Mouse (Mus musculus) myocyte (in vitro differentiated cells): ENCODE results near the gene Hnrnpf. TPM values are rescaled to one million over a fixed set of nuclear protein-coding genes. Genes with fewer than 3 reads are reported as not detected.

Experiments used
- H3K27me3 ChIP-seq: one replicate; pipeline ENCODE4 v1.6.1; 2011; ENCODE audit not compliant: control insufficient read depth, insufficient read depth, insufficient read length
- H3K36me3 ChIP-seq: one replicate; pipeline ENCODE4 v1.6.1; 2011; ENCODE audit not compliant: control insufficient read depth, insufficient read depth
- H3K4me2 ChIP-seq: one replicate; pipeline ENCODE4 v1.6.1; 2011; ENCODE audit warnings: low read depth, control low read depth
- H3K4me3 ChIP-seq: one replicate; pipeline ENCODE4 v1.5.1; 2011; ENCODE audit warnings: mild to moderate bottlenecking, control low read depth, moderate library complexity
- H3K79me2 ChIP-seq: one replicate; pipeline ENCODE4 v1.6.1; 2011; ENCODE audit not compliant: control insufficient read depth, insufficient read depth
- H3ac ChIP-seq: one replicate; pipeline ENCODE4 v1.6.1; 2011; ENCODE audit not compliant: control insufficient read depth, insufficient read length
- CEBPB ChIP-seq: IDR thresholded peaks from 2 replicates; pipeline ENCODE4 v1.6.1; 2011; ENCODE audit warnings: mild to moderate bottlenecking, moderate library complexity; ENCODE audit not compliant: poor library complexity, insufficient read depth, severe bottlenecking
- E2F4 ChIP-seq: IDR thresholded peaks from one replicate; pipeline ENCODE4 v1.6.1; 2011; ENCODE audit warnings: mild to moderate bottlenecking, control low read depth, moderate library complexity; ENCODE audit not compliant: insufficient read depth
- MAX ChIP-seq: IDR thresholded peaks from one replicate; pipeline ENCODE4 v1.6.1; 2011; ENCODE audit warnings: low read depth, mild to moderate bottlenecking, control low read depth
- MYOD1 ChIP-seq, 3 experiments: IDR thresholded peaks; one replicate each; pipeline ENCODE4 v1.6.1; 2011; ENCODE audit warnings: control low read depth in 2 of 3, low read depth in 2 of 3, mild to moderate bottlenecking in 2 of 3, moderate library complexity in 1 of 3; ENCODE audit not compliant: insufficient read length in 2 of 3, control insufficient read depth in 1 of 3
- MYOG ChIP-seq, 3 experiments: IDR thresholded peaks; one replicate each; pipeline ENCODE4 v1.6.1; 2011; ENCODE audit warnings: control low read depth in 2 of 3, low read depth in 2 of 3, mild to moderate bottlenecking in 2 of 3; ENCODE audit not compliant: insufficient read length in 2 of 3, control insufficient read depth in 1 of 3, insufficient read depth in 1 of 3
- POLR2A ChIP-seq: IDR thresholded peaks from one replicate; pipeline ENCODE4 v1.6.1; 2011; ENCODE audit warnings: low read depth, mild to moderate bottlenecking, control low read depth, moderate library complexity; ENCODE audit not compliant: insufficient read length
- POLR2AphosphoS2 ChIP-seq: IDR thresholded peaks from one replicate; pipeline ENCODE4 v1.6.1; 2011; ENCODE audit warnings: low read depth, control low read depth; ENCODE audit not compliant: insufficient read length
- REST ChIP-seq: IDR thresholded peaks from one replicate; pipeline ENCODE4 v1.6.1; 2011; ENCODE audit warnings: mild to moderate bottlenecking, control low read depth, moderate library complexity; ENCODE audit not compliant: insufficient read depth, insufficient read length
- SRF ChIP-seq: IDR thresholded peaks from one replicate; pipeline ENCODE4 v1.6.1; 2011; ENCODE audit warnings: low read depth; ENCODE audit not compliant: control insufficient read depth, insufficient read length
- TCF12 ChIP-seq: IDR thresholded peaks from one replicate; pipeline ENCODE4 v1.6.1; 2011; ENCODE audit warnings: mild to moderate bottlenecking, control low read depth; ENCODE audit not compliant: poor library complexity, insufficient read depth, severe bottlenecking
- TCF3 ChIP-seq: IDR thresholded peaks from one replicate; pipeline ENCODE4 v1.6.1; 2011; ENCODE audit warnings: low read depth, control low read depth; ENCODE audit not compliant: insufficient read length
- USF1 ChIP-seq: IDR thresholded peaks from one replicate; pipeline ENCODE4 v1.6.1; 2011; ENCODE audit warnings: low read depth, mild to moderate bottlenecking, control low read depth, moderate library complexity
- polyA plus RNA-seq: library from polyadenylated mRNA; unstranded; fragments of >200 nt; fragmentation: generic; extraction: Trizol; gene quantifications from one replicate; pipeline ENCODE4 v1.2.1, GENCODE M21; 2012; ENCODE audit warnings: missing spikeins

Hnrnpf gene
- polyA plus RNA-seq, 1 experiment: 186 TPM

- Histone ChIP-seq H3K27me3 (no peaks in the 10 kb centered on the region), H3K4me3 (peak overlapping the region; percentile 50), H3K36me3 (no peaks in the 10 kb centered on the region), H3K4me2 (peak overlapping the region; percentile 89), H3ac (no peak overlapping the region), H3K79me2 (no peaks in the 10 kb centered on the region)
- TF ChIP-seq POLR2AphosphoS2 (no peak), SRF (no peak), E2F4 (no peak), MAX (no peak), TCF3 (no peak), MYOD1 (IDR thresholded peaks at IDR 0.05; ENCODE audit: control insufficient read depth in 1 of 3, insufficient read length in 2 of 3, low read depth in 2 of 3) (no peak), USF1 (no peak), CEBPB (no peak), TCF12 (no peak), REST (no peak), MYOG (IDR thresholded peaks at IDR 0.05; ENCODE audit: control insufficient read depth in 1 of 3, insufficient read depth in 1 of 3, insufficient read length in 2 of 3, low read depth in 2 of 3) (no peak), POLR2A (no peak)
These were observed 18.9 kb upstream of the Hnrnpf start for GRCm38 (mm10) chr6:117881229-117881628.

- H3K4me2 ChIP-seq: no peak overlapping the region
- no peaks in the 10 kb centered on the region for H3K79me2 ChIP-seq
- H3K27me3 ChIP-seq: no peaks in the 10 kb centered on the region
- no peaks in the 10 kb centered on the region for H3K36me3 ChIP-seq
- no peak overlapping the region for H3K4me3 ChIP-seq
- TF ChIP-seq USF1 (no peak), REST (no peak), MYOG (IDR thresholded peaks at IDR 0.05; ENCODE audit: control insufficient read depth in 1 of 3, insufficient read depth in 1 of 3, insufficient read length in 2 of 3, low read depth in 2 of 3) (no peak), POLR2AphosphoS2 (no peak), CEBPB (no peak), SRF (no peak)
- no peak overlapping the region for H3ac ChIP-seq
These were observed 18.1 kb upstream of the Hnrnpf start for GRCm38 (mm10) chr6:117881997-117882396.

- Histone ChIP-seq H3K79me2 (no peaks in the 10 kb centered on the region), H3K4me3 (no peak overlapping the region), H3K27me3 (no peaks in the 10 kb centered on the region), H3ac (no peak overlapping the region), H3K4me2 (no peak overlapping the region), H3K36me3 (no peaks in the 10 kb centered on the region)
- no peak for TF ChIP-seq MYOD1 (IDR thresholded peaks at IDR 0.05; ENCODE audit: control insufficient read depth in 1 of 3, insufficient read length in 2 of 3, low read depth in 2 of 3)
- no peak for TF ChIP-seq CEBPB
These were observed 14.2 kb upstream of the Hnrnpf start for GRCm38 (mm10) chr6:117885943-117886342.

- H3K4me2 ChIP-seq: no peak overlapping the region
- no peak overlapping the region for H3K4me3 ChIP-seq
- no peak overlapping the region for H3ac ChIP-seq
- no peaks in the 10 kb centered on the region for H3K79me2 ChIP-seq
- TF ChIP-seq SRF (no peak), TCF12 (no peak), E2F4 (no peak), CEBPB (no peak), MYOG (IDR thresholded peaks at IDR 0.05; ENCODE audit: control insufficient read depth in 1 of 3, insufficient read depth in 1 of 3, insufficient read length in 2 of 3, low read depth in 2 of 3) (no peak), USF1 (no peak), MYOD1 (IDR thresholded peaks at IDR 0.05; ENCODE audit: control insufficient read depth in 1 of 3, insufficient read length in 2 of 3, low read depth in 2 of 3) (no peak), POLR2AphosphoS2 (no peak), MAX (no peak), REST (no peak), POLR2A (no peak), TCF3 (no peak)
- no peaks in the 10 kb centered on the region for H3K36me3 ChIP-seq
- H3K27me3 ChIP-seq: no peaks in the 10 kb centered on the region
These were observed 12.1 kb upstream of the Hnrnpf start for GRCm38 (mm10) chr6:117888032-117888431.

GRCm38 (mm10) chr6:117888642-117889096 is 11.5 kb upstream of the Hnrnpf start:
- TF ChIP-seq E2F4 (no peak), TCF12 (no peak), USF1 (no peak), MYOD1 (IDR thresholded peaks at IDR 0.05; ENCODE audit: control insufficient read depth in 1 of 3, insufficient read length in 2 of 3, low read depth in 2 of 3) (no peak), SRF (no peak), TCF3 (no peak), REST (no peak), POLR2A (no peak), POLR2AphosphoS2 (no peak), CEBPB (no peak), MAX (no peak), MYOG (IDR thresholded peaks at IDR 0.05; ENCODE audit: control insufficient read depth in 1 of 3, insufficient read depth in 1 of 3, insufficient read length in 2 of 3, low read depth in 2 of 3) (no peak)
- Histone ChIP-seq H3ac (no peak overlapping the region), H3K36me3 (no peaks in the 10 kb centered on the region), H3K79me2 (no peaks in the 10 kb centered on the region), H3K4me2 (no peak overlapping the region), H3K4me3 (no peak overlapping the region), H3K27me3 (no peaks in the 10 kb centered on the region)
